Mouse (Mus musculus): ENCODE results near the gene Them5. TPM values are rescaled to one million over a fixed set of nuclear protein-coding genes. Genes with fewer than 3 reads are reported as not detected.

Them5 gene
- polyA plus RNA-seq, 1 experiment from 2014 or later = 126 TPM

- H3K9me3 ChIP-seq (ENCODE audit: control insufficient read depth, low read length) = no peaks in the 10 kb centered on the region
- no peak overlapping the region for H3K4me3 ChIP-seq (ENCODE audit: low read depth, low read length)
- H3K4me2 ChIP-seq (replicated peaks; ENCODE audit: low read depth) = no peak overlapping the region
- 21% methylated on average over 13 of the region's 13 CpGs for WGBS
- H3K27me3 ChIP-seq (ENCODE audit: control insufficient read depth, insufficient read depth, low read length) = no peaks in the 10 kb centered on the region
- H3K27ac ChIP-seq (replicated peaks) = no peak overlapping the region
- H3K4me1 ChIP-seq (replicated peaks; ENCODE audit: control insufficient read depth, insufficient read depth) = no peaks in the 10 kb centered on the region
- no peak overlapping the region for H3K9ac ChIP-seq (ENCODE audit: low read length)
- no peak for TF ChIP-seq EP300 (optimal IDR thresholded peaks at IDR 0.05)
- no peak for TF ChIP-seq CTCF (IDR thresholded peaks at IDR 0.05; ENCODE audit: low read depth)
- no peaks in the 10 kb centered on the region for H3K36me3 ChIP-seq (ENCODE audit: control insufficient read depth, insufficient read depth, low read length)
- no peak for DNase-seq (ENCODE audit: low spot score)
- no peak for ATAC-seq (ENCODE audit: low FRiP score, low TSS enrichment)
Observed at GRCm38 (mm10) chr3:94377028-94377923, 35.4 kb downstream of the Them5 start.

DNA sequence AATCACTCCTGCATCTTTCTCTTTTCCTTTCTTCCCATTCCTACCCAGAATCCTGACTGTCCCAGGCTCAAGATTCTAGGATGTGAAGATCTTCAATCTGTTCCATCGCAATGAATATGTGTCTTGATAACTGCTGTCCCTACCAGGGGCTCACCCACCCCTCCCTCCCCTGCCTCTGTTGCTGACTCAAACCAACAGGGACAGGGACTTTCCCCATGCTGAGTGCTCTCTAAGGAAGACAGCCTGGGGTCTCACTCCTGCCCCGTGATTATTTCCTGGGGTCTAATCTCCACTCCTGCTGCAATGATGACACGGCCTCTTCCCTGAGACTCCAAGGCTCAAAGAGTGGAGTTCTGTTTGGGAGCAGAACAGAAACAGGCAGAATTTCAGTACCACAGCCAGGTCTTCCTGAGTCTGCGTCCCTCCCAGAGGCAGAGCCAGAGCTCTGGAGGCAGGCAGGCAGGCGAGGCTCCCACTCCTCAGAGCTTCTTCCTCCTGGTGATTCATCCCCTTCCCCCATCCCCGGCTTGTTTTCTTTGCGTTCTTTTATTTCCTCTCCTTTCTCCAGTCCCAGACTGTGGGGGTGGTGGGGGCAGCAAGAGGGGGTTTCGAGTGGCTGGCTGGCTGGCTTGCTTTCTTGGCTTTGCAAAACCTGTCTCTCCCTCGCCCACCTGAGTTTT lies 38.1 kb downstream of the Them5 start:
- Histone ChIP-seq H3K4me2 (replicated peaks; ENCODE audit: low read depth) (no peak overlapping the region), H3K9ac (ENCODE audit: low read length) (no peak overlapping the region), H3K4me1 (replicated peaks; ENCODE audit: control insufficient read depth, insufficient read depth) (no peaks in the 10 kb centered on the region), H3K36me3 (ENCODE audit: control insufficient read depth, insufficient read depth, low read length) (no peaks in the 10 kb centered on the region), H3K4me3 (ENCODE audit: low read depth, low read length) (no peak overlapping the region), H3K27me3 (ENCODE audit: control insufficient read depth, insufficient read depth, low read length) (no peaks in the 10 kb centered on the region), H3K9me3 (ENCODE audit: control insufficient read depth, low read length) (no peaks in the 10 kb centered on the region), H3K27ac (replicated peaks) (no peak overlapping the region)
- 21% methylated on average over 9 of the region's 9 CpGs for WGBS
- DNase-seq (ENCODE audit: low spot score) (no peak), ATAC-seq (ENCODE audit: low FRiP score, low TSS enrichment) (no peak)
- TF ChIP-seq CTCF (IDR thresholded peaks at IDR 0.05; ENCODE audit: low read depth) = no peak
- no peak for TF ChIP-seq EP300 (optimal IDR thresholded peaks at IDR 0.05)

GRCm38 (mm10) chr3:94382308-94382707 lies 40.4 kb downstream of the Them5 start:
- Histone ChIP-seq H3K4me1 (replicated peaks; ENCODE audit: control insufficient read depth, insufficient read depth) (no peaks in the 10 kb centered on the region), H3K9me3 (ENCODE audit: control insufficient read depth, low read length) (no peaks in the 10 kb centered on the region), H3K27ac (replicated peaks) (no peak overlapping the region), H3K36me3 (ENCODE audit: control insufficient read depth, insufficient read depth, low read length) (no peaks in the 10 kb centered on the region), H3K9ac (ENCODE audit: low read length) (no peak overlapping the region), H3K4me2 (replicated peaks; ENCODE audit: low read depth) (no peak overlapping the region), H3K4me3 (ENCODE audit: low read depth, low read length) (no peak overlapping the region), H3K27me3 (ENCODE audit: control insufficient read depth, insufficient read depth, low read length) (no peaks in the 10 kb centered on the region)
- 65% methylated on average over 5 of the region's 5 CpGs for WGBS
- DNase-seq (ENCODE audit: low spot score) (no peak), ATAC-seq (ENCODE audit: low FRiP score, low TSS enrichment) (no peak)
- TF ChIP-seq CTCF (IDR thresholded peaks at IDR 0.05; ENCODE audit: low read depth) = no peak
- no peak for TF ChIP-seq EP300 (optimal IDR thresholded peaks at IDR 0.05)

DNA sequence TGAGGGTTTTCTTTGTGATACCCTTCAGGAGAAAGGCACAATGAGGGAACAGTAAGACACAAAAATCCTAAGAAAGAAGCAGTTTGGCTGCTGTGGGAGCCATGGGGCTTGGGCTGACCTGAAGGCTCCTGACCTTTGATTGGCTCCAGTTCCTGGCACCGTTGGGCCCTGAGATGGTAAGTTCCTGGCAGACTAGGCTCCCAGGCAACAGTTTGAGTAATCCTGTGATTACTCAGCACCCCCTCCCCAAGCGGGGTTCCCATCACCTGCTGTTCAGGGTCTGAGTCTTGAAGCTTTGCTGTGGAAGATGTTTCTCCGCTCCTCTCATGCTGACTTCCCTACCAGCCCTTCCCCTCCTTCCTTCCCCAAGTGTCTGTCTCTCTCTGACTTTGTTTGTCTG lies 41.6 kb downstream of the Them5 start:
- Histone ChIP-seq H3K27ac (replicated peaks) (no peak overlapping the region), H3K9ac (ENCODE audit: low read length) (no peak overlapping the region), H3K4me1 (replicated peaks; ENCODE audit: control insufficient read depth, insufficient read depth) (no peaks in the 10 kb centered on the region), H3K9me3 (ENCODE audit: control insufficient read depth, low read length) (no peaks in the 10 kb centered on the region), H3K4me3 (ENCODE audit: low read depth, low read length) (no peak overlapping the region), H3K36me3 (ENCODE audit: control insufficient read depth, insufficient read depth, low read length) (no peaks in the 10 kb centered on the region), H3K27me3 (ENCODE audit: control insufficient read depth, insufficient read depth, low read length) (no peaks in the 10 kb centered on the region), H3K4me2 (replicated peaks; ENCODE audit: low read depth) (no peak overlapping the region)
- TF ChIP-seq CTCF (IDR thresholded peaks at IDR 0.05; ENCODE audit: low read depth) (no peak), EP300 (optimal IDR thresholded peaks at IDR 0.05) (no peak)
- 55% methylated on average over 3 of the region's 3 CpGs for WGBS
- DNase-seq (ENCODE audit: low spot score) (no peak), ATAC-seq (ENCODE audit: low FRiP score, low TSS enrichment) (no peak)

DNA sequence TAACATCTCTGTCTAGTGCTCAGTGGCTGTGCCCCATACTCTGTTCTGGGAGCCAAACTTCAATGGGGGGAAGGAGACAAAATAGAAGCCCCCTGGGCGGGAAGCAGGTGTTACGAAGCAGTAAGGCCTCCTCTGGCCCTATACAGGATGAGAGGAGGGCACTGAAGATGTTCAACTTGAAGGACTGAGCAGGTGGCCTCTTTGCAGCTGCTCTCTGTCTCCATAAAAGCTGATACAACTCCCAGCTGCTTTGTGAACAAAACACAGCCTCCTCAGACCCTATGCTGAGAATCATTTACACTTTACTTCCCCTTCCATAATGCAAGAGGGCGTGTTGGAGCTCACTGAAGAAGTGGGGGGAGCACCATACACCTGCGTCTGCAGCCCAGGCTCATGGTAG lies 44.8 kb downstream of the Them5 start:
- no peaks in the 10 kb centered on the region for H3K4me1 ChIP-seq (replicated peaks; ENCODE audit: control insufficient read depth, insufficient read depth)
- H3K4me2 ChIP-seq (replicated peaks; ENCODE audit: low read depth) = no peak overlapping the region
- TF ChIP-seq CTCF (IDR thresholded peaks at IDR 0.05; ENCODE audit: low read depth) (no peak), EP300 (optimal IDR thresholded peaks at IDR 0.05) (no peak)
- H3K27ac ChIP-seq (replicated peaks) = no peak overlapping the region
- DNase-seq (ENCODE audit: low spot score) (no peak), ATAC-seq (ENCODE audit: low FRiP score, low TSS enrichment) (no peak)
- 55% methylated on average over 4 of the region's 4 CpGs for WGBS
- no peaks in the 10 kb centered on the region for H3K36me3 ChIP-seq (ENCODE audit: control insufficient read depth, insufficient read depth, low read length)
- no peak overlapping the region for H3K4me3 ChIP-seq (ENCODE audit: low read depth, low read length)
- H3K27me3 ChIP-seq (ENCODE audit: control insufficient read depth, insufficient read depth, low read length) = no peaks in the 10 kb centered on the region
- no peaks in the 10 kb centered on the region for H3K9me3 ChIP-seq (ENCODE audit: control insufficient read depth, low read length)
- H3K9ac ChIP-seq (ENCODE audit: low read length) = no peak overlapping the region

GRCm38 (mm10) chr3:94387391-94387790 lies 45.5 kb downstream of the Them5 start:
- Histone ChIP-seq H3K4me2 (replicated peaks; ENCODE audit: low read depth) (no peak overlapping the region), H3K36me3 (ENCODE audit: control insufficient read depth, insufficient read depth, low read length) (no peaks in the 10 kb centered on the region), H3K4me1 (replicated peaks; ENCODE audit: control insufficient read depth, insufficient read depth) (no peaks in the 10 kb centered on the region), H3K27me3 (ENCODE audit: control insufficient read depth, insufficient read depth, low read length) (no peaks in the 10 kb centered on the region), H3K9me3 (ENCODE audit: control insufficient read depth, low read length) (no peaks in the 10 kb centered on the region), H3K27ac (replicated peaks) (no peak overlapping the region), H3K4me3 (ENCODE audit: low read depth, low read length) (no peak overlapping the region), H3K9ac (ENCODE audit: low read length) (no peak overlapping the region)
- ATAC-seq (ENCODE audit: low FRiP score, low TSS enrichment) = no peak
- no peak for TF ChIP-seq CTCF (IDR thresholded peaks at IDR 0.05; ENCODE audit: low read depth)
- TF ChIP-seq EP300 (optimal IDR thresholded peaks at IDR 0.05) = no peak
- no peak for DNase-seq (ENCODE audit: low spot score)
- WGBS = 90% methylated on average over 10 of the region's 10 CpGs

Measured in stomach, postnatal 0 days (tissue).